Mouse (Mus musculus): Measurements from ENCODE around the gene Zfp985. TPM values are rescaled to one million over a fixed set of nuclear protein-coding genes. Genes with fewer than 3 reads are reported as not detected.

Zfp985 gene
- 0.29 to 0.66 TPM (median 0.42 TPM) in 4 replicates for total RNA-seq (2023)

GRCm38 (mm10) chr4:147553071-147553470 lies at the start of gene Zfp985:
Zfp985 (plus strand) TSS chr4:147553277.

GRCm38 (mm10) chr4:147539918-147540317 lies 13.2 kb upstream of the Zfp985 start, which contains the start of gene Gm16503:
Gm16503 (plus strand) TSS chr4:147540218.

Other genes with a start within 250 kb of the Zfp985 start
- 0.26 to 0.53 TPM (median 0.51 TPM) in 3 of 4 replicates, not detected in the other for gene Zfp988, start 247.6 kb upstream of the Zfp985 start, total RNA-seq (2023)
- gene Zfp978, start 192.0 kb upstream of the Zfp985 start, total RNA-seq (2023) = 0.66 to 0.86 TPM (median 0.73 TPM) in 4 replicates
- 0.60 to 0.63 TPM in 2 of 4 replicates, not detected in the others for gene Zfp982, start 60.9 kb upstream of the Zfp985 start, total RNA-seq (2023)
- 0.17 to 0.52 TPM (median 0.33 TPM) in 3 of 4 replicates, not detected in the other for gene Gm16503, start 13.1 kb upstream of the Zfp985 start, total RNA-seq (2023)
- gene Zfp979, start 89.2 kb downstream of the Zfp985 start, total RNA-seq (2023) = 0.53 to 0.66 TPM in 2 of 4 replicates, not detected in the others
- gene Zfp534, start 149.3 kb downstream of the Zfp985 start, total RNA-seq (2023) = 0.61 to 1.2 TPM (median 0.76 TPM) in 4 replicates

All from B cell, adult 62 days (primary cell).